12 mouse cellular contexts compared by ENCODE assay signal in the genomic region with DNA sequence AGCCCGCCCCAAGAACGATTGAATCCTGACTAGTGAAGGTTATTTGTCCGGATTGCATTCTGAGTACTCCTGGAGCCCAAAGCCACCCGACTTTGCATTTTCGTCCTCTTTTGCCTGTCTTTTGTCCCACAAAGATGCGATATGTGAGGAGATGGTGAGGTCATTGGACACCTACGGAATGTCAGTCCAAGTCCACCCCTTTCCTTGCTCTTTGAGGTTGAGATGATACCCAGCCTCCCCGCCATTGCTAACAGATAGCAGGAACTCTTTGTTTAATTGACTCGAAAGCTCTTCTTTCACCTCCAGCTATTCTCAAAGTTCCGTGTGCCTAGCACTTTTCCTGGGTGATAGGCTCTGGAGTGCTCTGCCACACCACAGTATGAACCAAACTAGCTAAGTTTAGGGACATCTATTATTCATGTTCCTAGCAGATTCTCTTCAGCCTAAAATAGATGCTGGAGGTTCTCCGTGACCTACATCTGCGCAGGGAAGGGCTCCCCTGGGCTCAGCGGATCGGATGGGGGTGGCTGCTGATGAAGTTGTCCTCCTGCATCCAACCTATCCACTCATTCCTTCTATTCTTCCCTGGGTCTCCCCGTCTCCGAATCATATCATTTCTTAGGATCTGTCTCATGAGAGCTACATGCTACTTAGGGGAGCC. TPM values are rescaled to one million over a fixed set of nuclear protein-coding genes. Genes with fewer than 3 reads are reported as not detected.
DNase-seq lines count a peak whose midpoint lies in the region; ATAC-seq and TF ChIP-seq lines count a peak whose summit lies in the region.
"Had no signal": no experiment of that assay in that cellular context is flagged by ENCODE, and none has a peak within 500 bp of the region (broad histone marks: within the 10 kb centered on the region; RNA-seq: fewer than 3 reads in every experiment).

No protein-coding gene starts in this region.

- no peak for ATAC-seq in heart, embryonic 16.5 days (replicated peaks; ENCODE audit: extremely low read depth, insufficient read depth, low FRiP score)
- ATAC-seq in hindbrain, embryonic 11.5 days (ENCODE audit: low FRiP score), result no peak
- peak; percentile 39; the same call in 1 of the 2 replicates for ATAC-seq in midbrain, postnatal 0 days (ENCODE audit: low FRiP score)

- TF ChIP-seq CTCF in midbrain, postnatal 0 days (IDR thresholded peaks at IDR 0.05), result no peak

- intact Hi-C loops in heart, postnatal 14 days (cut with DNase I), result no loop called here

- no peak overlapping the region for H3K9ac ChIP-seq in heart, embryonic 16.5 days (ENCODE audit: low read length)
- H3K9ac ChIP-seq in hindbrain, embryonic 11.5 days (ENCODE audit: low read depth, low read length), result peak overlapping the region; percentile 49
- H3K9ac ChIP-seq in midbrain, postnatal 0 days (replicated peaks; ENCODE audit: low read length, poor library complexity, severe bottlenecking), result peak overlapping the region; percentile 59

- H3K27ac ChIP-seq in heart, embryonic 16.5 days (ENCODE audit: low read length), result no peak overlapping the region
- H3K27ac ChIP-seq in hindbrain, embryonic 11.5 days (ENCODE audit: low read depth, low read length), result peak overlapping the region; percentile 55
- peak overlapping the region; percentile 76 for H3K27ac ChIP-seq in midbrain, postnatal 0 days (ENCODE audit: low read depth, low read length)

- H3K9me3 ChIP-seq in heart, embryonic 16.5 days (replicated peaks; ENCODE audit: control insufficient read depth, low read length), result no peaks in the 10 kb centered on the region
- no peaks in the 10 kb centered on the region for H3K9me3 ChIP-seq in hindbrain, embryonic 11.5 days (ENCODE audit: control insufficient read depth, low read length)
- no peaks in the 10 kb centered on the region for H3K9me3 ChIP-seq in midbrain, postnatal 0 days (ENCODE audit: low read length)

- no peak overlapping the region for H3K4me2 ChIP-seq in heart, embryonic 16.5 days (ENCODE audit: low read depth, low read length)
- peak overlapping the region; percentile 57 for H3K4me2 ChIP-seq in hindbrain, embryonic 11.5 days (replicated peaks; ENCODE audit: low read depth, low read length)
- peak overlapping the region; percentile 78 for H3K4me2 ChIP-seq in midbrain, postnatal 0 days (ENCODE audit: low read depth, low read length, poor library complexity, severe bottlenecking)

- DNase-seq in heart, postnatal 14 days, result no peak
- DNase-seq in embryo, embryonic 10 days (ENCODE audit: low spot score), result peak; percentile 26
- DNase-seq in hindbrain, embryonic 11.5 days (ENCODE audit: low spot score), result peak; percentile 53
- peak; percentile 9 for DNase-seq in midbrain, postnatal 0 days (ENCODE audit: low spot score)
- no peak for DNase-seq in T-cell, adult 2 months (ENCODE audit: low spot score)
- DNase-seq in adrenal gland, postnatal 14 days, result no peak
- DNase-seq in lung, postnatal 4 days, result no peak
- DNase-seq: lung, adult 2 months had no signal

- no peaks in the 10 kb centered on the region for H3K36me3 ChIP-seq in heart, embryonic 16.5 days (ENCODE audit: control insufficient read depth, insufficient read depth)
- H3K36me3 ChIP-seq in hindbrain, embryonic 11.5 days (ENCODE audit: control insufficient read depth, insufficient read depth, low read length), result no peaks in the 10 kb centered on the region
- no peaks in the 10 kb centered on the region for H3K36me3 ChIP-seq in midbrain, postnatal 0 days (ENCODE audit: insufficient read depth, low read length)

- WGBS in heart, embryonic 16.5 days, result 4% methylated on average over 16 of the region's 16 CpGs
- WGBS in hindbrain, embryonic 11.5 days, result 2% methylated on average over 16 of the region's 16 CpGs
- WGBS in midbrain, postnatal 0 days, result under 1% methylated on average over 16 of the region's 16 CpGs

- H3K27me3 ChIP-seq in heart, embryonic 16.5 days (ENCODE audit: control insufficient read depth, insufficient read depth, low read length), result peaks cover 73% of the 10 kb centered on the region
- peaks cover 51% of the 10 kb centered on the region for H3K27me3 ChIP-seq in hindbrain, embryonic 11.5 days (ENCODE audit: control insufficient read depth, insufficient read depth, low read length)
- peaks cover 11% of the 10 kb centered on the region for H3K27me3 ChIP-seq in midbrain, postnatal 0 days (ENCODE audit: insufficient read depth, low read length)
- H3K27me3 ChIP-seq: CH12.LX had no signal

- H3K4me3 ChIP-seq in heart, embryonic 16.5 days (ENCODE audit: low read length), result peak overlapping the region; percentile 24
- peak overlapping the region; percentile 27 for H3K4me3 ChIP-seq in hindbrain, embryonic 11.5 days (ENCODE audit: low read depth, low read length)
- H3K4me3 ChIP-seq in midbrain, postnatal 0 days (ENCODE audit: low read depth, low read length), result peak overlapping the region; percentile 40

- H3K4me1 ChIP-seq in heart, embryonic 16.5 days (ENCODE audit: control insufficient read depth, insufficient read depth, low read length), result peaks cover 7% of the 10 kb centered on the region
- H3K4me1 ChIP-seq in hindbrain, embryonic 11.5 days (replicated peaks; ENCODE audit: control insufficient read depth, insufficient read depth, low read length), result no peaks in the 10 kb centered on the region; the same call in 1 of the 2 replicates
- peaks cover 6% of the 10 kb centered on the region; the same call in 1 of the 2 replicates for H3K4me1 ChIP-seq in midbrain, postnatal 0 days (ENCODE audit: insufficient read depth, low read length)

RNA-seq across cellular contexts. Expression of gene Adcyap1, which starts 2.6 kb away (rescaled TPM):
- 0.05 TPM in 1 of 2 replicates, not detected in the other for polyA plus RNA-seq in heart, embryonic 16.5 days (2015; fragmentation: Nextera tagmentation; extraction: Ambion mirVana)
- not detected for total RNA-seq in heart, postnatal 14 days (2021)
- 18.2 and 19.1 TPM in 2 replicates for polyA plus RNA-seq in hindbrain, embryonic 11.5 days (2014; fragmentation: Nextera tagmentation; extraction: Ambion mirVana)
- 21.0 and 34.6 TPM in 2 replicates for total RNA-seq in midbrain, postnatal 0 days (2014; rRNA removed)
- polyA plus RNA-seq in midbrain, postnatal 0 days (2015; fragmentation: Nextera tagmentation; extraction: Ambion mirVana), result 32.8 and 34.1 TPM in 2 replicates
- total RNA-seq in adrenal gland, postnatal 14 days (2021), result not detected in 2 replicates
- total RNA-seq: CH12.LX had no signal
- polyA plus RNA-seq: gonadal fat pad, adult 2 months; lung, adult 2 months; testis, adult 2 months had no signal

Comparison
In these comparisons a context has a peak if more than half of its experiments do, and no peak if none do; other contexts are left out.
1. DNase-seq: peak in embryo, embryonic 10 days (single experiment), hindbrain, embryonic 11.5 days (single experiment) and midbrain, postnatal 0 days (single experiment); none in heart, postnatal 14 days (0 of 2), T-cell, adult 2 months (single experiment), adrenal gland, postnatal 14 days (single experiment) and lung, postnatal 4 days (0 of 2).
2. RNA of gene Adcyap1, which starts 2.6 kb away (total RNA-seq): 21.0 to 34.6 TPM in midbrain, postnatal 0 days; not detected in adrenal gland, postnatal 14 days and not detected in heart, postnatal 14 days; every median in the first group is over 10 times any median in the second.
3. Peak in every context shown above with its lines, with median percentiles within 50 percentile points of each other: H3K4me3 ChIP-seq.